Mouse (Mus musculus) forebrain, embryonic 10.5 days (tissue): ENCODE measurements around the gene Suclg1. TPM values are rescaled to one million over a fixed set of nuclear protein-coding genes. Genes with fewer than 3 reads are reported as not detected.
A peak's percentile ranks its signal among the peaks of the same experiment; 100 is the strongest.

ENCODE experiments used
- DNase-seq: peaks from one replicate; pipeline ENCODE4 v3.0.0-alpha.2; 2017; ENCODE audit warnings: low spot score; ENCODE audit errors: extremely low spot score
- H3K27ac ChIP-seq: fragments of 300-500 bp; sonication (generic); 2 replicates; pipeline ENCODE4 v1.5.1; 2016; ENCODE audit warnings: mild to moderate bottlenecking
- H3K27me3 ChIP-seq: fragments of 300-500 bp; sonication (generic); 2 replicates; pipeline ENCODE4 v1.6.1; 2016; ENCODE audit warnings: mild to moderate bottlenecking; ENCODE audit not compliant: poor library complexity, severe bottlenecking
- H3K36me3 ChIP-seq: fragments of 300-500 bp; sonication (generic); replicated peaks from 2 replicates; pipeline ENCODE4 v1.6.1; 2016; ENCODE audit warnings: mild to moderate bottlenecking, moderate library complexity
- H3K4me1 ChIP-seq: fragments of 300-500 bp; sonication (generic); 2 replicates; pipeline ENCODE4 v1.6.1; 2016
- H3K4me3 ChIP-seq: fragments of 300-500 bp; sonication (generic); 2 replicates; pipeline ENCODE4 v1.5.1; 2016; ENCODE audit warnings: mild to moderate bottlenecking, moderate library complexity
- H3K9me3 ChIP-seq: fragments of 300-500 bp; sonication (generic); 2 replicates; pipeline ENCODE4 v1.6.1; 2016; ENCODE audit warnings: mild to moderate bottlenecking, moderate library complexity
- WGBS: fragments of 180-500 bp; shearing (Covaris S2); methylation state at CpG from one replicate; pipeline ENCODE4 v1.1.7; 2016; 5-methylcytosine and 5-hydroxymethylcytosine counted together
- polyA plus RNA-seq: library from polyadenylated mRNA; unstranded; fragments of >200 nt; fragmentation: Nextera tagmentation; extraction: Ambion mirVana; gene quantifications from 2 replicates; pipeline ENCODE4 v1.2.1, GENCODE M21; 2016

Gene Suclg1
- polyA plus RNA-seq, 1 experiment from 2014 or later = 178 TPM

GRCm38 (mm10) chr6:73228408-73228807 lies 19.8 kb upstream of the Suclg1 start:
- no peak overlapping the region for H3K4me3 ChIP-seq
- whole genome bisulfite sequencing = 59% methylated on average over 4 of the region's 4 CpGs
- peaks cover under 1% of the 10 kb centered on the region; the same call in 1 of the 2 replicates for H3K4me1 ChIP-seq
- DNase-seq = no peak
- H3K27ac ChIP-seq = no peak overlapping the region
- H3K27me3 ChIP-seq = no peaks in the 10 kb centered on the region
- H3K9me3 ChIP-seq = no peaks in the 10 kb centered on the region
- no peaks in the 10 kb centered on the region for H3K36me3 ChIP-seq

DNA sequence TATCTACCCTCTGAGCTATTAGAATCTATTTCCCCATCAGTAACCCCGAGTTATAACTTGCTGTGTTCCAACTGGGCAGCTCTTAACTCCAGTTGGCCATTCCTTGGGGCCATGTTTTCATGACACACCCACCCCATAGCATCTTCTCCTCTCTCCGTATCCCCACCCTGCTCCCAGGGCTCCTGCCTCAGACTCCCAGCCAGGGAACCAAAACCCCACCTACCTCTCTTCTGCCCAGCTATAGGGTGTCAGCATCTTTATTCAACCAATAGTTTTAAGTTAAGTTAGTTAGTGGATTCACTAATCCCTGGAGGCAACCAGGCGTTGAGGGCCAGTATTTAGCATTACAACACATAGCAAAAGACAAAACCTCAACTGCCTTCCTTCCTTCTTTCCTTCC lies 19.3 kb upstream of the Suclg1 start:
- Histone ChIP-seq H3K27ac (no peak overlapping the region), H3K4me3 (no peak overlapping the region), H3K4me1 (no peaks in the 10 kb centered on the region), H3K36me3 (no peaks in the 10 kb centered on the region), H3K9me3 (no peaks in the 10 kb centered on the region), H3K27me3 (no peaks in the 10 kb centered on the region)
- WGBS = 70% methylated on average over 3 of the region's 3 CpGs
- no peak for DNase-seq

DNA sequence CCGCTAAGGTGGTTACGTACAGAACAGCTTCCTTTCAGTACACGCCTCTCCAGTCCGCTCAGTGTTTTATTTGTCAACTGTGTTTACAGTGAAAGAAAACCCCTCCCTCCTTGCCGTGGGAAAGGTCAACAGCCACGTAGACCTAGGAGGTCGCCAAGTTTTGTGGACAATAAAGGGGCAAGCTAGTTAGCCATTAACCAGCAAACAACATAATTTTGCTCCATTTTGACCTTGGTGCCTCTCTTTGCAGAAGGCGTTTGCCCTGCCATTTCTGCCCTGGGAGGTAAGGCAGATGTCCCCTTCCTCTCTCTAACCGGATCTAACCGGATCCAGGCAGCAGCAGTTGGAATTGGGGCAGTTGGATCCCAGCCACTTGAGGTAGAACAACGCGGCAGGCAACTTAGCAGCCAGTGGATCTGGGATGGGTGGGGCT lies 16.0 kb upstream of the Suclg1 start:
- no peak for DNase-seq
- Histone ChIP-seq H3K27me3 (no peaks in the 10 kb centered on the region), H3K4me3 (no peak overlapping the region), H3K27ac (no peak overlapping the region), H3K36me3 (no peaks in the 10 kb centered on the region), H3K9me3 (peaks cover 3% of the 10 kb centered on the region; the same call in 1 of the 2 replicates), H3K4me1 (no peaks in the 10 kb centered on the region)
- 92% methylated on average over 12 of the region's 12 CpGs for WGBS

GRCm38 (mm10) chr6:73233202-73233726 lies 14.9 kb upstream of the Suclg1 start:
- Histone ChIP-seq H3K36me3 (no peaks in the 10 kb centered on the region), H3K27me3 (no peaks in the 10 kb centered on the region), H3K27ac (no peak overlapping the region), H3K9me3 (peaks cover 5% of the 10 kb centered on the region; the same call in 1 of the 2 replicates), H3K4me1 (no peaks in the 10 kb centered on the region), H3K4me3 (no peak overlapping the region)
- DNase-seq = no peak
- WGBS = 87% methylated on average over 6 of the region's 6 CpGs

GRCm38 (mm10) chr6:73234302-73234900 lies 13.8 kb upstream of the Suclg1 start:
- peaks cover 5% of the 10 kb centered on the region; the same call in 1 of the 2 replicates for H3K9me3 ChIP-seq
- no peaks in the 10 kb centered on the region for H3K4me1 ChIP-seq
- DNase-seq = no peak
- H3K27ac ChIP-seq = no peak overlapping the region
- 91% methylated on average over 6 of the region's 6 CpGs for WGBS
- H3K36me3 ChIP-seq = no peaks in the 10 kb centered on the region
- H3K4me3 ChIP-seq = no peak overlapping the region
- H3K27me3 ChIP-seq = no peaks in the 10 kb centered on the region

DNA sequence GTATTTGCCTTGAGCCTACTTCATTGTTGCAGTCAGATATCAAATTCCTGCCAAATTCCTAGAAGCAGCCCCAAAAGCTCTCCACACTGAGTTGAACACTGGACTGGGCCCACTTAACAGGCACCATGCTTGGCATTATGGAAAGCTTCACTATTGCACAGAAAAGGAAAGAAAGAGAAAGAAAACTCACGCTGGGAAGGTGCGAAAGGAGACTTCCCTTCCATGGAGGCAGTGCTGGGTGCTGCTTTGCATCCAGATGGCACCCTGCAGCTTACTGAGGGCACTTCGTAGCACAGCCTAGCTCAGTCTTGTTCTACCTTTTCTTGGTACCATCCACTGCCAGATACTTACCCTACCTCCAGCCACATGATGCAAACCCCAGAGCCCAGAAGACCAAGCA lies 12.5 kb upstream of the Suclg1 start:
- no peak for DNase-seq
- no peaks in the 10 kb centered on the region for H3K27me3 ChIP-seq
- H3K36me3 ChIP-seq = no peaks in the 10 kb centered on the region
- H3K9me3 ChIP-seq = peaks cover 5% of the 10 kb centered on the region; the same call in 1 of the 2 replicates
- no peaks in the 10 kb centered on the region for H3K4me1 ChIP-seq
- no peak overlapping the region for H3K4me3 ChIP-seq
- no peak overlapping the region for H3K27ac ChIP-seq
- WGBS = 72% methylated on average over 3 of the region's 3 CpGs

DNA sequence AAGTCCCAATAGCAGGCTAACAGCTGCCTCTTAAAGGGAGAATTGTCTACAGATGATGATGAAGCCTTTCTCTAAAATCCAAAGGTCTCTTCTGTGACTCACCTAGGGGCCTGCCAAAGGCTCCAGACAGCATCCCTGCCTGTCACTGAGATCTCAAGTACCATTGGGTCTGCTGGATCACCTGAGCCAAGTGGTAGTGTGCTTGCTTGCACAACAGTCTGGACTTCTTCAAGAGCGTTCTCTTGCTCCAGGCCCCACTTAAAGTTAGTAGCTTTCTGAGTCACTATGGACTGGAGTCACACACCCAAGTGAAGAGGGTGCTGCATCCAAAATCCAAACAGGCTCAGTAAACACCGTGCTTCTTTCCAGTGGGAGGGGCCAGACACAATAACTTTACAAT lies 1.4 kb upstream of the Suclg1 start:
- Histone ChIP-seq H3K4me1 (peaks cover 13% of the 10 kb centered on the region), H3K27ac (no peak overlapping the region), H3K4me3 (no peak overlapping the region), H3K36me3 (no peaks in the 10 kb centered on the region), H3K27me3 (no peaks in the 10 kb centered on the region), H3K9me3 (no peaks in the 10 kb centered on the region)
- no peak for DNase-seq
- 77% methylated on average over 2 of the region's 2 CpGs for WGBS

- Histone ChIP-seq H3K27ac (no peak overlapping the region), H3K9me3 (no peaks in the 10 kb centered on the region), H3K4me1 (peaks cover 13% of the 10 kb centered on the region), H3K4me3 (peak overlapping the region; percentile 91), H3K27me3 (no peaks in the 10 kb centered on the region), H3K36me3 (no peaks in the 10 kb centered on the region; the same call in 1 of the 2 replicates)
- peak; percentile 27 for DNase-seq
- WGBS = 44% methylated on average over 4 of the region's 4 CpGs
Observed at GRCm38 (mm10) chr6:73247452-73247851, 730 bp upstream of the Suclg1 start.

DNA sequence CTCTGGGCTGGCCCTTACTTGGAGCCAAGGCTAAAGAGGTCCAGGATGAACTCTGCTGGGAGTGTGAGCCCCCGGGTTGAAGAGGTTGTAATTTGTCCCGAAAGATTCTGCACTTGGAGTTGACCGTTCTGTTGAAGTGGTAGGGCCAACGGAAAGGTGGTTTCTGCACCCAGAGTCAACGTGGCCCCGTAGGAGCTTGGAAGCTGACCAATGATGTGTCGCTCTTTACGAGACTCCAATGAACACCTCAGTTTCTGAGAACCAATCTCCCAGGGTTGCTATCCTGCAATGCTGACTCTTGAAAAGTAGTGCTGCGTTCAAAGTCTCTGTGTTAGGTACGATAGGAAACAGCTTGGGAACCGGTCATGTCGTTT lies 854 bp downstream of the Suclg1 start:
- WGBS = 11% methylated on average over 12 of the region's 12 CpGs
- Histone ChIP-seq H3K9me3 (no peaks in the 10 kb centered on the region), H3K4me3 (peak overlapping the region; percentile 91), H3K4me1 (peaks cover 13% of the 10 kb centered on the region), H3K27me3 (no peaks in the 10 kb centered on the region), H3K36me3 (no peaks in the 10 kb centered on the region; the same call in 1 of the 2 replicates), H3K27ac (peak overlapping the region; percentile 95)
- DNase-seq = no peak

GRCm38 (mm10) chr6:73249851-73250250 lies 1.7 kb downstream of the Suclg1 start:
- Histone ChIP-seq H3K27ac (no peak overlapping the region), H3K36me3 (no peaks in the 10 kb centered on the region; the same call in 1 of the 2 replicates), H3K4me3 (peak overlapping the region; percentile 91; the same call in 1 of the 2 replicates), H3K4me1 (peaks cover 13% of the 10 kb centered on the region), H3K27me3 (no peaks in the 10 kb centered on the region), H3K9me3 (no peaks in the 10 kb centered on the region)
- no peak for DNase-seq
- 92% methylated on average over 4 of the region's 4 CpGs for WGBS

- Histone ChIP-seq H3K36me3 (peaks cover 1% of the 10 kb centered on the region), H3K9me3 (no peaks in the 10 kb centered on the region), H3K27me3 (no peaks in the 10 kb centered on the region), H3K4me3 (no peak overlapping the region), H3K27ac (no peak overlapping the region), H3K4me1 (peaks cover 13% of the 10 kb centered on the region)
- 94% methylated on average over 11 of the region's 11 CpGs for WGBS
- no peak for DNase-seq
Observed at GRCm38 (mm10) chr6:73251336-73251735, 3.2 kb downstream of the Suclg1 start.

DNA sequence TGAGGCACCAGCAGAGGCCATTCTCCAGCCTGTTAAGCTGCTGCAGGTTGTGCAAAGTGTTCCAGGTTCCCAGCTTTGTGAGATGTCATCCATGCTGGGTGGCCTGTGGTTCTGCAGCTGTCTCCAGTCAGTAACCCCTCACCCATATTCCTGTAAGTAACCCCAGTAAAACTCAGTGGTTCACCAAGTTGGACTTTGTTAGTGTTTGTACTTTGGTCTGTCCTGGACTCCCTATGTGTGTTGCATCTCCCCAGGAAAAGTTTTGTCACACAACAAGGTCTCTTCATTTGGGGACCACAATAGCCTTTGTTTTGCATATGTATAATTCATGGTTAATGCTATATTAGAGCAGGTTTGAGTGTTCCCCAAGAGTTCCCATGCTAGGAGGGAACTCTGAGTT lies 4.2 kb downstream of the Suclg1 start:
- Histone ChIP-seq H3K27ac (no peak overlapping the region), H3K9me3 (no peaks in the 10 kb centered on the region), H3K27me3 (no peaks in the 10 kb centered on the region), H3K36me3 (peaks cover 12% of the 10 kb centered on the region), H3K4me3 (no peak overlapping the region), H3K4me1 (peaks cover 13% of the 10 kb centered on the region)
- DNase-seq = no peak

DNA sequence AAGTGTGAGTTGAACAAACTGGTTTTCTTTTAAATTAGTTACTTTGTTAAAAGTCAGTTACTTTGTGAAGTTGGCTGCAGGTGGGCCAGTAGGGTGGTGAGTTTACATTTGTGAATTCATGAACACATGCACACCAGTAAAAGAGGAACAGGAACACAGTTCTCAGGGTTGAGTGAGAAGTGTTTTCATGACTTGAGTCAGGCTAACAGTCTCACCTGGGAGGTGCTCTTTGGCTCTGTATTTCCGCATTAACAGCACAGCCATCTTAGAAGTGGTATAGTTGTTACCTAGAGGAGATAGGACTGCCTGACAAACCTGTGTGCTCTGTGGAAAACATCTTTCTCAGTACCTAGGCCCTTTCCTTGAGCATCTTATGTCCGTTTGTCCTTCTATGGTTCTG lies 4.8 kb downstream of the Suclg1 start:
- DNase-seq = no peak
- Histone ChIP-seq H3K4me3 (no peak overlapping the region), H3K27me3 (no peaks in the 10 kb centered on the region), H3K4me1 (peaks cover 13% of the 10 kb centered on the region), H3K27ac (no peak overlapping the region), H3K36me3 (peaks cover 18% of the 10 kb centered on the region), H3K9me3 (no peaks in the 10 kb centered on the region)
- WGBS = 93% methylated on average over 2 of the region's 2 CpGs
